Mouse (Mus musculus) cortical plate, adult 2 months (tissue): ENCODE results near the gene Pgrmc2.

Experiments
- CTCF ChIP-seq: fragments of 200-500 bp; IDR thresholded peaks from 2 replicates; pipeline ENCODE4 v1.5.1; 2011; ENCODE audit warnings: mild to moderate bottlenecking, control low read depth, low read length; ENCODE audit not compliant: insufficient read depth; ENCODE audit errors: extremely low read depth
- POLR2A ChIP-seq: fragments of 200-500 bp; IDR thresholded peaks from 2 replicates; pipeline ENCODE4 v1.6.1; 2011; ENCODE audit warnings: mild to moderate bottlenecking, low read length, control low read depth; ENCODE audit not compliant: insufficient read depth; ENCODE audit errors: extremely low read depth

DNA sequence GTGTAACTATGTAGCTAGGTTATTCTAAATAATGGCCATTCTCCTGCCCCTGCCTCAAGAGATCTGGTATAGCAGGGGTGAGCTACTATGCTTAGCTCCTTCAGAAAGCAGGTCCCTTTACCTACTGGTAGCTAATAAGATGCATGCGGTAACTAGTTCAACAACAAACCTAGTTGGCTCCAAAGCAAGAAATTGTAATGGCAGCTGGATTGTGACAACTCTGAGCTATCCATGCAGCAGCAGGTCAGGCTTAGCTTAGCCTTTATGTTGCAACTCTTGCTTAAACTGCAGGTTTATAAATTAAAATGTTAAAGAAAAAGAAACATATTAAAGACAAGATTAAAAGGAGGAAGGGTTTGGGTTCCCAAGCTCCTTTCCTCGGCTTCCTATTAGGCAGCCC, 4.2 kb downstream of the Pgrmc2 start:
- no peak for TF ChIP-seq POLR2A
- no peak for TF ChIP-seq CTCF
